Mouse (Mus musculus): ENCODE measurements around the gene Dnmbp.

Dnmbp gene

DNA sequence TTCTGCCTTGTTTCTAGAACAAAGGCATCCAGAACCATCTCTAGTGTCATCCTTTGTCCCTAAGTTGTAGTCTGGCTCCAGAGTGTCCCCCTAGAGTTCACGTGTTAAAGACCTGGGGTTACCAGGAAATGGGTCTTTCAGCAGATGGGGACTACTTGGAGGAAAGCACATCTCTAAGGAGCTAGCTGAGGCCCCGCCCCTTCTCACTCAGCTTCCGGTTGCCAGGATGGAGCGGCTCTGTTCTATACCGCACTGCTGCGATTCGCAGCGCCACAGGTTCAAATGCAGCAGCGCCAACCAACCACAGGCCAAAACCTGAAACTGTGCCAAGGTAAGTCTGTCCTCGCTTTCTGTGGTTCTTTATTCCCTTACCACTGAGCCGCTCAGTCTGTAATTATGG, 65.6 kb downstream of the Dnmbp start:
- DNase-seq: no peak

DNA sequence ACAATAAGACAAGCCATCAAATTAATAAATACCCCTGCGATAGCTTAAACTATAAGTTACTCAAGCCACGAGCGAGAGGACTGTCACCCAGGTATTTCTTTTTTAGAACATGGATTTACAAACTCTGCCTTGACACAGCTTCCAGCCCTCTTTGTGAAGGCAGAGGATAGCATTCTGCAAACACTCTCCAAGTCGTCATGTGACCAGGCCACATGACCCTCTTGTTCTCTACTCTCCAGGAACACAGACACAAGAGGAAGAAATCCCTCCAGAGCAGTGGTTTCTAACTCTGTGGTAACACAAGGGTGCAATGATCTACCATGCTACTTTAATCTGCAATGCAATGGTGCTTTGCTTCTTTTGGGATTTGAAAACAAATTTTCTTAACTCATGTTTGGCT, 69.6 kb downstream of the Dnmbp start:
- no peak for DNase-seq

- DNase-seq: no peak
These were observed 82.6 kb downstream of the Dnmbp start for GRCm38 (mm10) chr19:43857347-43857746.

GRCm38 (mm10) chr19:43852837-43853545, 87.0 kb downstream of the Dnmbp start:
- DNase-seq: peak; percentile 23

DNA sequence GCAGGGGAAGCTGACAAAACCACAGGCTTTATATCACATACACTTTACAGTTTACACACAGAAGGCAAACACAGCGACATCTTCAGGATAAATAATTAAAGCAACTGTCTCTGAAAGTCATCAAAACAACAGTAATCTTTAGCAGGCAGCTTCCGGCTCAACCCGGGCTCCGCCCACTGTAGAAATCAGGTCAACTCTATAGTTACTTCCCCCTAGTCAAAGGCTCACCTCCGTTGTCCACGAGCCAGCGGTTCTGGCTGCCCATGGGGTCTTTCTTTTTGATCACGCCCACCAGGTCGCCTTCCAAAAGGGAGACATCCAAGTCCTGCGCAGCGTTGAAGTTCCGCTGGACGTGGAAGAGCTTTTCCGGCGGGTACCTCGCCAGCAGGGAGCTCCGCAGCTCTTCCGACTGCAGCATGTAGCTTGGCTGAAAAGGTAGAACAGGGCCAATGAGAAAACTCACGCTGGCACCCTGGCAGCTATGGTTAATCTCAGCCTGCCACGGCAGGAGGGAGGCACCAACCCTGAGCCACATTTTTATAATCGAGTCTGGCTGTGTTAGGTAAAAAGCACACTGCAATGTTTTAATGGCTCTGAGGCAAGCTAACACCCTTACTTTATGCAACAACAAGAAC, 87.9 kb downstream of the Dnmbp start:
- no peak for DNase-seq

- DNase-seq: no peak
These were observed 90.0 kb downstream of the Dnmbp start for GRCm38 (mm10) chr19:43850026-43850425.

DNA sequence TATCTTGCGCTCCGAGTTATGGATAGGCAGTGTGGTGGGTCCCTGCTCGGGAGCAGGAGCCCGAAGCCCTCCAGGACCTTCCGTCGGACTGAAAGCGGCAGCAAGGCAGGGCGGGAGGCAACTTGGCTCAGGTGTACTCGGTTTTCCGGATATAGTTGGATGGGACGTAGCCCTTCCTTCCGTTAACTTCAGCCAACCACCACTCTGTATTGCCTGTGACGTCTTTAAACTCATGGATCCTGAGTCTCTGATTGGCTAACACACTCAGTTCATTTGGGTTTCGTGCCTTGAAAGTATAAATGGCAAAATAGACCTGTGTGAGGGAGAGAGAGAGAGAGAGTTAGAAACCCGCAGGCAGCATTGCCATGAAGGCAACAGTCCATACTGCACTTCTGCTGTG, 92.0 kb downstream of the Dnmbp start:
- DNase-seq: no peak

DNA sequence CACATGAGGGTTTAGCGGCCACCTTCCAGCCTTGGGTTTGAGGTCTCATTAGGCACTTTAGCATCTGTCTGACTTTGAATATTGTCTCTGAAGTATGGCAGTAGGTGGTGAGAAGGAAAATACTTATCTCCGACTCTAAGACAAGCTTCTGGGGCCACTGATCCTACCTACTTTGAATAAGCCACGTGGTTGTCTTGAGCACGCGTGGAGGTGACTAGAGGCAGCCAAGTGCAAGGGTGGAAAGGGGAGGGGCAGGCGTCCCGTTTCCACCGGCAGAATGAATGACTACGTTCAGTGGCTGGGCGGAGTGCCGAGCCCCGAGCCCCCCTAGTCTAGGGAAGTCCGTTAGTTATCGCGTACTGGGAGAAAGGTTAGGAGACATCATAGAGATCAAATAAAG, 92.9 kb downstream of the Dnmbp start:
- no peak for DNase-seq

DNA sequence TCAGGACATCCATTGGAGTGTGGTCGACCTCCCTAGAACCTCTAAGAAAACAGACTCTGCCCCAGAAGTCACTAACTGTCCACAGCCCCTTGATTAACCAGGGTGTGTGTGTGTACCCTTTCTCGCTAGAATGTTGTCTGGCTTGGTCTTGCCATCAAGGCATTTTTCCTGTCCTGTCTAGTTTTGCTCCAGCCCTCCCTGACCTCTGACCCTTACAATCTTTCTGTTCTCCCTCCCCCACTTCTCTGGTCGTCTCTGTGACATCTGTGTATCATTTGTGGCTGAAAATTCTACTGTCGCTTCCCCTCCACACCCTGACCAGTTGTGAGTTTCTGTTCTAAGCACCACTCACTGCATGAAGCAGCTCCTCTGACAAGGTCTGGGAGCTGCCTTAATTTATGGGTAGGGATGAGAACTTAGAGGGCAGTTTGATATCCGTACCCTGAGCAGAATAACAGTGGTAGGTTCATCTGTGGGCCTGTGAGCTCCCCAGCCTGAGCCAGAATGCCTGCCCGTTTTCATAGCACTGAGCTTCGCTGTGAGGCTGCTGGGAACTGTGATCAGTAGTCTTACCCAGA, 94.6 kb downstream of the Dnmbp start:
- no peak for DNase-seq

- DNase-seq: no peak
These were observed 96.8 kb downstream of the Dnmbp start for GRCm38 (mm10) chr19:43843184-43843583.

DNA sequence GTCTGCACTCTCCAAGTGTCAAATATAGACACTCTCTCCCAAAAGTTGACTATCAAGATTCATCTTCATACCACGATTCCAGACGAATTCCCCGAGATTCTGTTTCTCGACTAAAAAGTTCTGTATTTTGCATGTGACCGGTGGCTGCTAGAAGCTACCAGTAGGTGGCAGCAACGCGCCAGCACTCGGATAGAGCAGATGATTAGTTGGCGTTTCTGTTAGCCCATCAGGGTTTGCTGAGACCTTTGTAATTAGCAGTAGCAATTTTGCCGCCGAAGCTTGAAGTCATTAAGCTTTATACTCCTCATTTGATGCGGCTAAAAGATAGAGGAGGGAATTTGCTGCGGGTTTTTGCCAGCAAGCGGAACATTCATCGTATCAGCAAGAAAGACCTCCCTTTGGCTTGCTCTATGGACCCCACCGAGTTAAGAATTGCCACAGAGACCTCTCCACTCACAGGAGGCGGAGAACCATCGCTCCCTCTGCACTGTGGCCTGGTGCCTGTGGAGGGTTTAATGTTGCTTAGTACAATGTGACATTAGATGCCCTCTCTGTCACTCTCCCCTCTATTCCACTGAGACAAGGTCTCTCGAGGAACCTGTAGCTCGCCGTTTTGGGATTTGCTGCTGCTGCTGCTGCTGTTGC, 107.4 kb downstream of the Dnmbp start:
- peak; percentile 80 for DNase-seq

GRCm38 (mm10) chr19:43826855-43827254, 113.1 kb downstream of the Dnmbp start:
- no peak for DNase-seq

- peak; percentile 10 for DNase-seq
These were observed 124.2 kb downstream of the Dnmbp start for GRCm38 (mm10) chr19:43815661-43816414.

DNA sequence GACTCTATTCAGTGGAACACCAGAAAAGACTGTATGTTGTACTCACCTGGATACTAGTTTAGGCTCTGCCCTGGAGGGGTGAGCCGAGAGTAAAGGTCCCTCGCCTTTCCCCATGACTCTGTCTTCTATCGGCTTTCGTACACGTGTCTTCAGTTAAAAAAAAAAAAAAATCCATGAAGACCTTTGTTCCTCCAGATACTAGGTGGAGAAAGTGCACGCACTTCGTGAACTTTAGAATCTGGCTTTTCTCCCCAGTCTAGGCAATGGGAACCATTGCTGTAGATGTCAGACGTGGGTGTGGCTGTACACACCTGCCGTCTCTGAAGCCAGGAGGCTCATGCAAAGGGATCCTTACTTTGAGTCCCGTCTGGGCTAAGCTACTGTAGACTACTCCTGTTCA, 126.7 kb downstream of the Dnmbp start:
- no peak for DNase-seq

- DNase-seq: no peak
These were observed 128.6 kb downstream of the Dnmbp start for GRCm38 (mm10) chr19:43811419-43811818.

GRCm38 (mm10) chr19:43809331-43809730, 130.7 kb downstream of the Dnmbp start:
- DNase-seq: no peak

DNA sequence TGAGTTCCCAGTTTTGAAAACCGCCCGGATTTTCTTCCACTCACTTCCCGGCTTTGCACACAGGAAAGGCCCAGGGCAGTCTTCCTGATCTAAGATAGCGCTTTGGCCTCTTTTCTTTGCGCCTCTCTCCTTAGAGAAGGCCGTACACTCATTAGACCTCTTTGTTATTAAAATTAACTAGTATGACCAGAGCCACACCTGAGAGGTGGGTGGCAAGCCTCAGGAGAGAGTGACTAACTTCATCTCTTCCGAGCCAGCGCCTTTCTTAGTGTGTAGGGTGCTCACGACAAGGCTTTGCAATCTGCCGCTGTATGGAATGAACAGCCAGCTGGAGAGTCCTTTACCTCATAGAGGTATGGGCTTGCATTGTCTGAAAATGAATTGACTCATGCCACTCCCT, 136.1 kb downstream of the Dnmbp start:
- DNase-seq: no peak

DNA sequence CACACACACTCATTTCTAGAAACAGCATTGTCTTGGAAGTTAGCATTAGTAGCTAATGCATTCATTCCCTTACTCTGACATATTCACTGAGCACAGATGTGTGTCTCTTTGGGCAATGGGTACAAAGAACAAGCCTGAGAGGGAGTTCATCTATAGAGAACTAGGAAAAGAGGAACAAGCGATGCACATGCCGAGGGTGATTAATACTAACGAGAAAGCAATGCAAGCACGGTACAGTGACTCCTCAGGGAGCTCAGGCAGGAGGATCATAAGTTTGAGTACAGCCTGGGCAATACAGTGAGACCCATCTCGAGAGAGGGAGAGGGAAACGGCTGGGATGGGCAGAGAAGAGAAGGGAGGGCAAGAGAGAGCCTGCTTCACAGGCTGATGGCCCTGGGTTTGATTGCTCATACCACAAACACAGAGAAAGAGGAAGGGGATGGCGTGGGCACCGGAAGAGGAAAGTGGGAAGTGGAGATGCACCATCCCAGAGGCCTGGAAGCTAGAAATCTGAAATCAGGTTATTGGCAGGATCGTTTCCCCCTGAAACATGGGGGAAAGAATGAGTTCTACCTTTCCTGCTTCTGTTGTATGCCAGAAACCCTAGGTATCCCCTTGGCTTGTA, 138.5 kb downstream of the Dnmbp start:
- DNase-seq: no peak

DNA sequence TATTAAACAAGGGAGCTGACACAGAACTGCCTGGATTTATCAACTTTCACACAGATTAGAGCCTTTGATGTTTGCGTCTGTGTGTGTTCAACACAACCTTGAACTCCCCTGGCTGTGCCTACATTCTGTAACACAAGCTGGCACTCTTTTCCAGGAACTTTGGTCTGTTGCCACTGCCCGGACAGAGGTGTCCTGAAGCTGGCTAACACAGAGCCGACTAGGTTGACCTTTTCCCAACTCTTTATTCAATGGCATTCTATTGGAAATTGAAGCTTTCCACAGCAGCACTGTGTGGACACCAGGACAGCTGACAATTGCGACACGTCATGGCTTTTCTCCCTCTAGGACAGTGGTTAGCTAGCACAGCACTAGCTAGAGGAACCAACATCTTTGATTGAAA, 142.8 kb downstream of the Dnmbp start:
- no peak for DNase-seq

Data from lung, postnatal 14 days (tissue).